Mouse (Mus musculus): ENCODE measurements at regions not wholly inside any gene's neighbourhood (a gene's known extent, or its start where the extent isn't known, plus 50 kb on each side); places are given as distances from the start of the nearest gene placed in this dataset.
A peak's percentile ranks its signal among the peaks of the same experiment; 100 is the strongest.
"Not testable (repeated sequence)": the region's sequence is repeated elsewhere in the genome, so short reads cannot be mapped to it uniquely, and the experiment has no call there.

DNA sequence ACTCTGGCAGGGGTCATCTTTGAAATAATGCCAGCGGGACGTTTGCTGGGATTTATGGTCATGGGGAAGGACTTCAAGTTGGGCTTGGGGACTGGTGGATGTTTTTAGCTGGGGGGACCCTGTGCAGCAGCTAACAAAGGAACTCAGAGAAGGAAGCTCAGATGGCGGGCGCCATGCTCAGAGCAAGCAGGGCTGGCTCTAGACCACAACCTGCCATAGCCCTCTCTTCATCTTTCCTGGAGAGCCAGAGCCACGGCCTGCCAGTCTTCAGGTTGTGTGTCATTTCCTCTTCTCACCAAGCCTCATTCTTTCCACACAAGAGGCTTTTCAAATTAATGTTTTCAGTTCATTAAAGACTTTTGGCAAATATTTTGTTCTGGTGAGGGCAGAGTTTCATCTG, 219.9 kb downstream of the Bcl11a start:
- no peak for DNase-seq

DNA sequence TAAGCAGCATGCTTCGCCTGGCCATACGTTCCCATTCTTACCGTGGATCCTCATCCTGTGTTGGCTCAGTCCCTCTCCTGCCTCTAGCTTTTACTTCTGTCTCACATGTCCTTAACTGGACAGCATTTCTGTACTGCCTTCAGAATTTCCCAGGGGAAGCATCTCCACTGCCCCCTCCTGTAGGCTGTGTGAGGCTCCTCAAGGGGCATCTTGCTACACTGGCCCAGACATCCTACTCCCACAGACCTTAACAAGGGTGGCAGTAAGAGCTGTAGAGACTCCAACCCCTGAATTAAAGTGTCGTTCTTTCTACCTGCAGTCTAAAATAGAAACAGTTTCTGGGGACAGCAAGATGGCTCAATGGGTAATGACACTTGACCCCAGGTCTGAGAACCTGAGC, 222.5 kb downstream of the Bcl11a start:
- DNase-seq = no peak

GRCm38 (mm10) chr11:24301201-24301600, 223.3 kb downstream of the Bcl11a start:
- no peak for DNase-seq

GRCm38 (mm10) chr11:24305145-24305553, 227.3 kb downstream of the Bcl11a start:
- peak; percentile 26 for DNase-seq

DNA sequence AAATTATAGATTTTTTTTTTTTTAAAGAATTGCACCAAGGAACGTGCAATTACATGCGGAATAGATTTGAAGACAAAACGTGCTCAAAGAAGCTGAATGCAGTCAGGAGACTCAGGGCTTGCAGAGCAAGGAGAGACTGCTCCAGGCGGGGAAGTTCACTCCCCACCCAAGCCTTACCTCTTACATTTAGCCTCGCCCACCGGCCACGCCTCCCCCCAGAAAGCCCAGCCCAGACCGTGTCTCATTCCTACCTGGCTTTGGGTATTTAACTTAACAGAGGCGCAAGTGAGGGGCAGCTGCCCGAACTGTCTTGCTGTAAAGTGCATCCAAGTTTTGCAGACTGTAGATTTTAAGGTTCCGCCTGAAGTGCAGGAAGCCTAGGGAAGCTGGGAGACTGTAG, 227.8 kb downstream of the Bcl11a start:
- DNase-seq = peak; percentile 16

DNA sequence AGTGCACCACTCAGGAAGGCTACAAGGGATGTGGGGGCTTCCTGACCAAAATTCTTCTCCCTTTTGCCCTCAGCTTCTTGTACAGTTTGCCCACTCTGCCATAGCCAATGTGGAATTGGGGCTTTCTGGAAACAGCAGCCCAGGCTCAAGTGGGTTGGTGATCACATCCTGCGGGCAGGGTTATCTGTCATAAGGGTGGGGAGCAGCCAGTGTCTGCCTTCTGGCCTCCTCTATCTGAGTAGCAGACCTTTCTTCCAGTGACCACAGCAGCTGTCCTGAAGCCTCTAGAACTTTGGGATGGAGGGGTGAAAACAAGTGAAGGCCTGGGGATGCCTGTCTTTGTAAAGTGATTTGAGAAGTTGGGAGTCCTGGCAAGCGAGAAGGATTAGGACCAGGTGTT, 228.2 kb downstream of the Bcl11a start:
- DNase-seq = no peak

DNA sequence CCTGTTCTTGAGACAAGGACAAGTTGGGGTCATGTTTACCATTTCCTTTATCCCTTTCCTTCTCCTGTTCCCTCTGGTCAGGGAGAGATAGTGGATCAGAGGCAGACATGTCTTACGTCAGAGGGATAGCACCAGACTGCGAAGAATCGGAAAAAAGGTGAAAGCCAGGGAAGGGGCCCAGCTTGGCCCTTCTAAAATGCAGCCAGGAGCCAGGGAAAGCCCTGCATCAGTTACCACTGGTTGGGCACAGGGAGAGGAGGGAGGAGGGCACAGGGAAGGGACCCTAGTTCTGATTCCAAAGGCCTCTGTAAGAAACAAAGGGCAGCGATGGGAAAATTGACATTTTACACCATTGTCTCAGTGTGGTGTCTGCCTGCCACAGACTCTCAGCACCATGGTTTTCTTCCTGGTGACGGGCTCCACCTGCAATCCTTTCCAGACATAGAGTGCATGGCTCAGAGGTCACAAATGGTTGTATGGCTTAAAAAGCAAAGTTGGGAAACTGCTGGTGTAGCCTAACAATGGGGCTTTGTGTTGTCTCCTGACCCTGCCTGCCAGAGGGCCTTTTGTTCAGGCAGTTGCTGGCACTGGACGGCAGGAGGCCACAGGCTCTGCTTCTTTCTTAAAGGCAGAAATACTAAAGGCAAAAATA, 229.9 kb downstream of the Bcl11a start:
- DNase-seq = no peak

GRCm38 (mm10) chr11:24308253-24308633, 230.4 kb downstream of the Bcl11a start:
- DNase-seq = no peak

- no peak for DNase-seq
Observed at GRCm38 (mm10) chr11:24314046-24314445, 236.2 kb downstream of the Bcl11a start.

GRCm38 (mm10) chr11:24315582-24315981, 237.7 kb downstream of the Bcl11a start:
- DNase-seq = no peak

DNA sequence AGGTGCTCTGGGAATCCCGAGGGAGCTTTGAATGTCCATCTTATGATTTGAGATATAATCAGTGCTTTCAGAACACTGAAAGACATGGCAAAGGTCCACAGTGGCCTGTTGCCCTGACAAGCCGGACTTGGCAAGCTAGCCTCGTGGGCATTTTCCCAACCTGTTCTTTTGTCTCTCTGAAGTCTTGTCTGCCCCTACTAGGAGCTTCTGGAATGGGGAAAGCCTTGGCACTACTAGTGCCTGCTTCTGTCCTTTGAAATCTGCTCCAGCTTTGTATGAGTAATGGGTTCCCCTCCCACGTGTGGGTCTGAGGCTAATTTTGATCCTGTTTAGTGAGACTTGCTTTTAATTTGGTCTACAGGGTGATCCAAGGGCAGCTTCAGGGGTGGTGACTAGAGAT, 238.3 kb downstream of the Bcl11a start:
- no peak for DNase-seq

DNA sequence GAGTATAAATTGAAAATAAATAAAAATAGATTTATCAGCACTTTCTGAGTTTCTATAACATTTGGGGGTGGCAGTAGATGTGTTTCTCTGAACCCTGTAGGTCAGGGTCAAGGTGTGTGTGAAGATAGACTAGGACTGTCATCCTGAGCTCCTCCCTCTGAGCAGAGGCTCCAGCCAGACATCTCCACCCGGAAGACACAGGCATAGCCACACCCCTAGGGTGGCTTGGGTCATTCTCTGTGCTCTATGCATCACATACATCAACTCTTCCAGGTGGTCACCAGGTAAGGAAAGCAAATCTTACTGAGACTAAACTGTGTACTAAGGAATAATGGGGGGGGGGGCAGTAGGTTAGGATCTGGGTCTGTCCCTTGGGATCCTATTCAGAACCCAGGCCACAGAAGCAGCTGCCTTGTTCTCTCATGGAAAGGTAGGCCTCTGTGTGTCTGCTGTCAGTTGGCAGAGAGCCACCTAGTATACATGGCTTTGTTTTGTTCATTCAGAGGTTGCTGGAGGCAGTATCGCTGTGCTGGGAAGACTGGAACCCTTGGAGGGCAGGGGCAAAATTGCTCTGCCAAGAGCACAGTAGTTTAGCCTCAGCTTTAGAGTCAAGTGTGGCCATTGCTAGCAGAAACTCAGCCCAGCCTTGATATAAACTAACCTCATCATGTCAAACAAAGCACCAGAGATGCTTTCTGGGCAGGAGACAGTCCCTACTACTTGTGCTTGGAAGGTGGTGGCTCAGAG, 240.3 kb downstream of the Bcl11a start:
- no peak for DNase-seq

GRCm38 (mm10) chr11:24319222-24319621, 241.4 kb downstream of the Bcl11a start:
- DNase-seq = no peak

DNA sequence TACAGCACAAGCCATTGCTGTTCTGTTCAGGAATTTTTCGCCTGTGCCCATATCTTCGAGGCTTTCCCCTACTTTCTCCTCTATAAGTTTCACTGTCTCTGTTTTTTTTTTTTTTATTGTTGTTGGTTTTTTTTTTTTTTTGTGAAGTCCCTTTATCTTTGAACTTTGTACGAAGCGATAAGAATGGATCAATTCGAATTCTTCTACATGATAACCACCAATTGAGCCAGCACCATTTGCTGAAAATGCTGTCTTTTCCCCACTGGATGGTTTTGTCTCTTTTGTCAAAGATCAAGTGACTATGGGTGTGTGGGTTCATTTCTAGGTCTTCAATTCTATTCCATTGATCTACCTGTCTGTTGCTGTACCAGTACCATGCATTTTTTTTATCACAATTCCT, 244.6 kb downstream of the Bcl11a start:
- DNase-seq = not testable (repeated sequence)

- DNase-seq = no peak
Observed at GRCm38 (mm10) chr11:24328481-24328880, 250.6 kb downstream of the Bcl11a start.

- no peak for DNase-seq
Observed at GRCm38 (mm10) chr11:24330366-24331124, 252.7 kb downstream of the Bcl11a start.

DNA sequence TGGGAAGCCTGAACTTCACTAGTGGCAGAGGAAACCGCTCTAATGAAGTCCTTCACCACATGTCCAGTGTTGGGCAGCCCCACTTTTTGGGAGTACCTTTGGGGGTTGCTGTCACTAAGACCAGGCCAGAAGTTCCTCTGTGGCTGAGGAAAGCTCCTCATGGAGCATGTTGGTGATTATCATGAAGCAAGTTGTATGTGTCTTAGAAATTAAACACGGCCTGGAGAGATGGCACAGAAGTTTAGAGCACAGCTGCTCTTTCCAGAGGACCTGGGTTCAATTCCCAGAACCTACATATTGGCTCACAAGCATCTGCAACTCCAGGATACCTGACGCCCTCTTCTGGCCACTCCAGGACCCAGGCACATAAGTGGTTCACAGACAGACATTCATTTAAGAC, 254.4 kb downstream of the Bcl11a start:
- no peak for DNase-seq

GRCm38 (mm10) chr11:24333111-24333510, 255.3 kb downstream of the Bcl11a start:
- no peak for DNase-seq

DNA sequence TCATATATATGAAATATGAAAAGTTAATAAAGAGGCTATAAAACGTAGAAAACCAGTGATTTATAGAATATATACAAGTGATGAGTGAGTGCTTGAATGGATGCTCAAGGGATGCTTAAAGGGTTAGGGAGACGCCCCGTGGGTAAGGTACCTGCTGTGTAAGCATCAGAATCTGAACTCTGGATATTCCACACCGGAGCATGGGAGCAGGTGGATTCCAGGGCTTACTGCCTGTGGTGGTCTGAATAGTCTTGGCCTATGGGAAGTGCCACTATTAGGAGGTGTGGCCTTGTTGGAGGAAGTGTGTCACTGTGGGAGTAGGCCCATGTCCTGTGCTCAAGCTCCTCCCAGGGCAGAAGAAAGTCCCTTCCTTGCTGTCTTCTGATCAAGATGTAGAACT, 257.4 kb downstream of the Bcl11a start:
- DNase-seq = no peak

- no peak for DNase-seq
Observed at GRCm38 (mm10) chr11:24338111-24338510, 260.3 kb downstream of the Bcl11a start.

- DNase-seq = no peak
Observed at GRCm38 (mm10) chr11:24339061-24339460, 261.2 kb downstream of the Bcl11a start.

- DNase-seq = no peak
Observed at GRCm38 (mm10) chr11:24340677-24341076, 262.8 kb downstream of the Bcl11a start.

DNA sequence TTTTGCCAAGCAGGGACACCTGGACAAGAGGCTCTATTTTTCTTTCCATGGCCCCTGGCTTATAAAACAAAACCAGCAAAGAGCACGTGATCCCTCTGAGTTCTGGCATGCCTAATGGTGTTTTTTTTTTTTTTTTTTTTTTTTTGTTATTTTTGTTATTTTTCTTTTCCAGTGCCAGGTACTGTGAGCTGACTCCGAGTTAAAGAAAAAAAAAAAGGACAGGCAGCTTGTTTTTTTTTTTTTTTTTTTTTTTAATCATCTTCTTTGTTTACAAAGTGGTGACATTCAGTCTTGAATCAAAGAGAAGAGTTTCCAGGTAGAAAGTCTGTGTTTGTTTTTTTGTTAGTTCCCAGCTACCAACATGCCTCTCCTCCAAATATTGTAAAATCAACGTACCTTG, 263.8 kb downstream of the Bcl11a start:
- DNase-seq = no peak

DNA sequence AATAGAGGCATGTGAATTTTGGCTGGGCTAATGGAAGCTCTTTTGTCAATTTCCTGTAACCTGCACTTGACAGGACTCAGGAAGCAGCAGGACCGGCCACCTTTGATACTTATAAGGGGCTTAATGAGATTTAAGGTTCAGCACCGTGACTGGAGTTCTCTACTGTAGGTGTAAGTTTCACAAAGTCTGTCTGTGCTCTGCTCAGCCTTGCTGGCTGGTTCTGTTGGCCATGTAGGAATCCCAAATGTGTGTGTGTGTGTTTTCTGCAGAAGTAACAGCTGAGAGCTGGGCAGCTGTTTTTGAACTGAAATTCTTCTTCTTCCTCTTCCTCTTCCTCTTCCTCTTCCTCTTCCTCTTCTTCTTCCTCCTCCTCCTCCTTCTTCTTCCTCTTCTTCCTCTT, 264.3 kb downstream of the Bcl11a start:
- DNase-seq = no peak

All from lung, postnatal 10 days (tissue).